Mouse (Mus musculus): ENCODE results near the gene Slc25a28.

Slc25a28 gene

DNA sequence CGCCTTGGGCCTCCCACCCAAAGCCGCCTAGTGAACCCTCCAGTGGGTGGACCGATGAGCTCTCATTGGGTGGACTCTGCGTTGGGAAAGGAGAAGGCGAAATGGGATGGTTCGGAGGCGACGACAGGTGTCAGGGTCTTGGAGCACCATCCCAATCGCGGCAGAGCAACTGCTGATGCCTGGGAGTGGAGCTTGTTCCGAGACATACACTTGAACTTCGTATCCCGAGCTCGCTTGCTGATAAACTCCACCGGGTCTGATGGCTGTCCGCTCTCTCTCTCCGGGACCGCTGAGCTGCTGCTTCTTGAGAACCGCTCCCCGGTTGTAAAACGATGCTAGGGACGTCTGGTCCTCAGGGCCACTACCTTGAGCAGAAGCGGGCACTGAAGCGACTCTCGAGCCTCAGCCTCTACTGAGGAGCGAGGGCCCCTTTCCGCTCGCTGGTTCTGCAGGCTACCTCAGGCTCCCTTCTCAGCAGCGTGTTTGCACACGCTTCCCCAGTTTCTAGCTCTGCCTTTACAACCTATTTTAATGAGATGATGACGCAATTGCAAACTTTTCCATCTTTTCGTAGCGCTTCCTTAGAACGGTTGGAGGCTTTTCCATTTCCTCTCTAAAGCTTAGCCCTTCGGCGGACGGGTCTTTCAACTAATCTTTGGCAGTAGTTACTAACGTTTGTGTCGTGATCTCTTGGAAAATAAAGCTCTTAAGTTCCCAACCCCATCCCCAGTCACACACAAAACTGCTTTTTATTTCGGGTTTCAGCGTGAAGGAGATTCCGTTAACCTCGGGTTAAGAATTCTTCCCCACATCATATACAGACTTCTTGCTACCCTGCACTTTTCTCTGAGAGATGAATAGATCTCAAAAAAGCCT, 1.1 kb upstream of the Slc25a28 start:
- DNase-seq = peak; percentile 40

DNA sequence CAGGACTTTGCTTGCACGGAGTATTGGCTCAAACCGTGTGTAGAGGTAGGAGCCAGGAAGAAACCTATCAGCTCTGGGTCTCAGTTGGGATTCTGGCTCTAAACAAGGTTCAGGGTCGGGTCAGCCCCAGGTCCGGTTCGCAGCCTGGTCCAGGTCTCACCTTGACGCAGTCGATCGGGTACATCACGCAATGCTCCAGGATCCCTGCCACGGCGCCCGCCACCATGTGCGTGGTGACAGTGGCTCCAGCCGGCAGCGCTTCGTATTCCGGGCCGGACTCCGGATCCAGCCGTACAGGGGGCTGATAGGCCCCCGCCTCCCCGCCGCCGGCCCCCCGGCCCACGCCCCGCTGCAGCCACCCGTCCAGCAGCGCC, 378 bp downstream of the Slc25a28 start:
- DNase-seq = no peak

DNA sequence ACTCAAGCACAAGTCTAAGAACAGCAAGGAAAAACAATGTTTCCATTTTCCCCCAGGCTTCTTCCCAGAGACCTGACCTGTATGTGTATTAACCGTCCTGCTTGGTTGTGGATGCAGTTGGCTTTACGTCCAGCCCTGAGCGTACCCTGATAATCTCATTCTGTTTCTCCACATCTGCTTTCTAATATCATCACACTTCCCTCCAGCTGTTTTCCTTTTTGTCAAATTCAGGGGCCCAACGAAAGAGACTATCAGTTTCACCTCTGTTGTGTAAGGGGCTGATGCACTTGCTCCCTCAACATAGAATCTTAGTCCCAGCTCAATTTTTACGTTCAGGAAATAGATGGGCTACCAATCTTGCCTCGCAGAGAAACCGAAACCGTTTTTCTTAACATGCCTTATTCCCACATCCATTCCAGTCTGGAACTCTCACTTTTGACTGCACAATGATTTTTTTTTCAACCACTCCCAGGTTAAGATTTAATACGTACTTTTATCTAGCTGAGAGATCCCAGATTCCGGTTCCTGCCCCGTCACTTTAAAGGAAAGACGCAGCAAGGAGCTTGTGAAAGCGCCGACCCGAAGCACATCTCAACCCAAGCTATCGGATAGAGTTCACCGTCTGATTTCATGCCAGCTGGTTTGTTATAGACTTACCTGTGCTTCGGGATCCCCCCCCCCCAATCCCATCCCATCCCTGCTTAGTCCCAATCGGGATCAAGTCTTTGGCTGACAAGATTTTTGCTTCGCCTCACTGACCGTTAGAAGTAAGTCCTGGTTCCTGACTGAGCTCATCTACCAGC, 967 bp downstream of the Slc25a28 start:
- peak; percentile 9 for DNase-seq

DNA sequence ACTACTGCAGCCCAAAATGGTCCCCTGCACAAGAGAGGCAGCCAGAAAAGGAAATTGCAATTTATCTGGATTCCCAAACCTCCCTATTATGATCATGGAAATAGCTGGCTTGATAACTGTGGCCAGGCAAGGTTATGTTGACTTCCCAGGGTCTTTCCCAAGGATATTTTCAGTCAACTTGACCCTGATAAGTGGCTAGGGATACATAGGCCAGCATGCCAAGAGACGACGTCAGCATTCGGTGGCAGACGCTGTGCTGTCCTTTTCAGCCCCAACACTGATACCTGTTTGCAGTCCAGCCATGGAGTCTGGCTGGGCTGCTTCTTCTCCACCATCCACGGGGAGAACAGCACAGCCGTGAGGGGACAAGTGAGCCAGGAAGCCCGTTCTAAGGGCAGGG, 3.6 kb downstream of the Slc25a28 start:
- DNase-seq = no peak

DNA sequence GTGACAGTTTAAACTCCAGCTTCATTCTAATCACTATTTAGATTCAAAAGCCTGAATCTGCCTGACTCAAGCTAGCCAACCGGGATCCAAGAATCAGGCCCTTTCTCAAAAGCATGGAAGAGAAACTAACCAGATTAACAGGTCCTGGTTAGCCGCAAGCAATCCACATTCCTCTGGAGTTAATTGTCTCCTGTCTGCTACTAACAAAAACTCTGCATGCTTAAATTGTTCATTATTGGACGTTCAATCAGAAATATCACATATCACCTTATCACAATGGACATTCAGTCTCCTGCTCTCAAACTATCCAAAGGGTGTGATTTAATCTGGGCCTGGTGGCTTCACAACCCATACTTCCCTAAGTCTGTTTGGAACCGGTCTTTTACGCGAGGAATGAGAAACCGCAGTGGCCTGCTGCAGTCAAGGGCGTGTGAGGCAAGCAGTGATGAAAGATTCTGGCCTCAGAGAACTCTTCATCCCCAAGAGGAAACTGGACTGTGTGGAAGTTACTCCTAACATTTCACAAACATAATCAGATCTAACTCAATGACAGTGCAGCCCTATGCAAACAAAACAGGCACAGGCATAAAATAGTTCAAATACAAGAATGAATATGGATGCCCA, 5.4 kb downstream of the Slc25a28 start:
- DNase-seq = no peak

DNA sequence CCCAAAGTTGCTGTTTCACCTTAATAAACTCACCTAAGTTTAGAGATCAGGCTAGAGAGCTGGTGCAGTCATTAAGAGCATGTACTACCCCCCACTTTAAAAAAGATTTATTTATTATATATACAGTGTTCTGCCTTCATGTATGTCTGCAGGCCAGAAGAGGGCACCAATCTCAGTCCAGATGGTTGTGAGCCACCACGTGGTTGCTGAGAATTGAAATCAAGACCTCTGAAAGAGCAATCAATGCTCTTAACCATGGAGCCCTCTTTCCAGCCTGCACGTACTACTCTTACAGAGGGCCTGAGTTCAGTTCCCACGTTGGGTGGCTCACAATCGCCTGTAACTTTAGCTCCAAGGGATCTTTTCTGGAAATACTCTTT, 7.3 kb downstream of the Slc25a28 start:
- DNase-seq = no peak

DNA sequence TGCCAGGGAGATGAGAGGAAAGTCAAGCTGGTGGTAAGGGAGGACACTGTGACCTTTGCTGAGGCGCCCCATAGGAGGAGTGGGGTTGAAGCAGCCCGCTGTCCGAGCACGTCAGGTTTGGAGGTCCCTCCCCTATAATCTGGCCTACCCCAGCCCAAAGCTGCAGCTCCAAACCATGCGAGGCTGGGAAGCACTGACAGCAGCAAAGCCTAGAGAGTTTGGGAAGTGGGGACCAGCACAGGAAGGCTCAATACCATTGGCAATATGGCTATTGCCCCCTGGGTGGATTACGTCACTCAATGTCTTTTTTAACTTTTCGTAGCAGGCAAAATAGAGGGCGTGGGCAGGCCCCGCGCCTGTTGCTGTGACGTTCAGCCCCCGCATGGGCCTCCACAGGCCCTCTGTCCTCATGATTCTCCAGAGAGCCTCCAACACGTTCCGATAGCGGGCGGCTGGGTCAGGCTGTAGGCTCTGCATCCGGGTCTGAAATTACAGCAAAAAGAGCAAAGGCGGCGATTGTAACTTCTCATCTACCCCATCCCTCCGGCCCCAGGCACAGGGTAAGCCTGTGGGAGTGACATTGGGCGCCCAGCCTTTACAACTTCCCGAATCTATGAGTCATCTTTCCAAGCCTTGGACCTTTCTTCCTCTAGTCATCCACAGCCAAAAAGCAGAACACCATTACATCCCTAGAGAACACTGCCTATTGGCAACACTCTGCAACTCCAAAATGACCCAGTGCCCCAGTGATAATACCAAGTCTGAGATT, 7.8 kb downstream of the Slc25a28 start:
- DNase-seq = no peak

DNA sequence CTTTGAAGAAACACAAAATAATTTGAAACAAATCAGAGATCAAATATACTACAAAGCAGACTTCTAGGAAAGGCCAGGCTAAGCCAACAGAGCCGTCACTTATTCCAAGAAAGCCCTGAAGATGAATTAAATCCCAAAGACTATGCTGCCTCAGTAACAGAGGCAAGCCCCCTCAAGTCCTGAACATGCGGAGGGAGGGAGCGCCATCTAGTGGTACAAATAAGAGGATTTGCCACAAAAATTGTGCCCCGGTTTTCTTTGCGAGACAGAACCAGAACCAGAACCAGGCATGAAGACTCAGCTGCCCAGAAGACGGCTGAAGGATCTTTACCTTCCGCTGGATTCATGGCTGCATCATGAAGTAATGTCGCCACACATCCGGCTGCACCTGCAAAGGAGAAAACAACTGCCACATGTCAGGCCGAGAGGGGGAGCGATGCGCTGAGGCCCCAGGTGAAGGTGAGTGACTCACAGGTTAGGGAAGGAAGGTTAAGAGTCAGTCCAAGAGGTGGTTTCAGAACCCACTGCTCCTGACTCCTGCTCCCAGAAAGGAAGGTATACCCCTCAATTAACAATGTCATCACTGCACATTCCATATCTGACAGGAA, 9.1 kb downstream of the Slc25a28 start:
- peak; percentile 45 for DNase-seq

DNA sequence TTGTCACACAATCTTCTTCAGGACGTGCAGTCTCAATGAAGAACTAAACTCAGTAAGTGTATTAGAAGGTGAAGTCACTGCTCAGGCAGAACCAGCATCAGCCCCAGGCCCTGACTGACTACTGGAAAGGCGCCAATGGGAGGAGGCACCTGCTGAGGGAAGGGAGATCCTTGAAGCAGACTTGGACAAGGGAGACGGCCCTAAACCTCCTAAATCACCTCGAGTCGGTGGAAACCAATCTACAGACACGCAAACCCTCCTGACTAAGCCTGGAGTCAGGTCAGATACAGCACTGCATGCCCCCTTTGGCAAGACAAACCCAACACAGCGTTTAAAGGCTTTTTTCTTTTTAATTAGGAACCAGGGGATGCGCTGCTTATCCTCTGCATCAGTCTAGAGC, 11.2 kb downstream of the Slc25a28 start:
- no peak for DNase-seq

DNA sequence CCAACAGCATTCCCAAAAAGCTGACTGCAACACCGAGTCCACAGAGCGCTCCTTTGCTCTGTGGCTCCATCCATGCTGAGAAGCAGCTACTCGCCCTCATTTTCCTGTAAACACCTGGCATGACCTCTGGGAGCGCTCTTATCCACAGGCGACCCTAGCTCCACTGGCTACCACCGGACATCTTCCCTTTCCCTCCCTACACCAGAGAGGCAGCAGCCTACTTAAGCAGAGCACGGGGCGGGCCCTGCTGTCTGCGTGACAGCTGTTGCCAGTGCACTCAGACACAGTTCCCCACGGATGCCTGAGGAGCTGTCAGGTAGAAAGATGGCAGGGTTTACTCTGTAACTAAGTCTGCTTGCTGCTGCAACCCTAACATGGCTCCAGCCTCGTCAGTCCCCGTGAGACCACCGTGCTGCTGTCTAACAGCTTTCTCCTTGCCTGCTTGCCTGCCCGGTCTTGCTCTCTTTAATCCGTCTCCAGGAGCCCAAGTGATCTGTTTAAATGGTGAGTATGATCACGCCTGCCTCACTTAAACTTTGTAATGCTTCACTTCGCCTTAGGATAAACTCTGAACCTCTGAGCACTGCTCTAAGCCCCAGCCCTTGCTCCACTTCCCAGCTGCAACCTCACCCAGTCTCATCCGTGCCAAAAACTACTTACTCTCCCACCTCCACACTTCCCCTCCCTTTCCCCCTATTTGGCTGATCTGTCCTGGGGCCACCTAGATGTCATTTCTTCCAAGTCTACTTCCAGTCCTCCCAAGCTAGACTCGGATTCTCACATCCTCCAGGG, 12.3 kb downstream of the Slc25a28 start:
- DNase-seq = no peak

DNA sequence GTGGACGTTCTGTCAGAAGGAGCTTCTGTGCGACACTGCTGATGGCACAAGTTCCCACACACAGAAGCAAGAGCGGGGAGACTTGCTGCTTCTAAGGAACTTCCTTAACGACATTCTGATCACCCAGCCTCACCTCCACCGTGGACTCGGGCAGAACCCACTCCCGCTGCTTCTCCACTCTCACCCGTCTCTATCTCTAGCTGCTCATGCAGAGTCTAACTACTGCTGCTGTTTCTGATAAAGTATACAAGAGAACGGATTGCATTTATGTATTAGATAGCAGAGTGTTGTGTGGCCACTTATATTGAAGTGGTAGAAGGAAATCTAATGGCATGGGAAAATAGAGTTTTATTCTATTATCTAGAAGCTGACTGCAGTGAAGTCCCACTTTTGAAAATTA, 13.9 kb downstream of the Slc25a28 start:
- no peak for DNase-seq

DNA sequence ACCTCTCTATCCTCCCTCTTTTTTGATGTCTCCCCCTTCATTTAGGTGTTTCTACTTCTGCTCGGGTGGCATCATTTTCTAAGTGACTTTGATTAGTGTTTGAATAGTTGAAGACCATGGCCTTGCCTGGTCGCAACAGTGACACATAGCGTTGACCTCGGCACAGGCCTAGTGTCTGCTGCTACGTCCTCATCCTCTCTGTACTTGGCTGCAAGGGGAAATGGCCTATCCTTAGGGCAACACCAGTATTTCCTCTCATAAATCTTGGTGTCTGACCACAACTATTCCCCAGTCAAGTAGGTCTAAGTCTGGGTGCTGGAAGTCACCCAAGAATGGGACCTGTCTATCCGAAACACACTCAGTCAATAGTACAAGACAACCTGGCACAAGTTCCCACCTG, 15.0 kb downstream of the Slc25a28 start:
- DNase-seq = no peak

DNA sequence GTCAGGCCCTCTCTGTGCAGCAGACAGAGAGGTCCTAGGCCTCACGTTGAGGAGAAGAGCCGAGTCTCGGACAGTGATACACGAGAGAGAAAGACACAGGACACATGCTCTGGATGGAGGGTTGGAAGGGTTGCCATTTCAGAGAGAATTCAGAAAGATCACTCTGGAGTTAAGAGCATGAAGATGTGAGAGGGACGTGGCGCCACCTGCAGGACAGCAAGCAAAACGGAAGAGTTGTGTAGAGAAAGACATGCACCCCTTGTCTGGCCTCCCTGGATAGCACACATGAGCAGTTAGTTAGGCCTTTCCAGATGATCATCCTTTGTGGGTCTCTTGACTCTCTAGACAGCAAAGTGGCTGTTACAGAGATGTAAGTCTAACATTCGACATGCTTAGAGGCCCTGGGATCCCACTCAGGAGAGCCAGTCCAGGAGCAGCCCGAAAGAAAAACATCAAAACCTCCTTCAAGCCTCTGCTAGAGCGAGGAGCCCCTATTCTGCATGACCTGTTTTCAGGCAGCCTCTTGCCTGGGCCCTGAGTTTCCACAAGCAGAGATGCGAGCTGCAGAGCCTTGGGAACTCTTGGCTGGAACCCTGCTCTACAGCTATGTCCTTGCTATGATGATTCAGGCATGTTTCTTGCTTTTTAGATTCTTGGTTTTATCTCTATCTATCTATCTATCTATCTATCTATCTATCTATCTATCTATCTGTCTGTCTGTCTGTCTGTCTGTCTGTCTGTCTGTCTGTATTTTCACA, 18.8 kb downstream of the Slc25a28 start:
- peak; percentile 77 for DNase-seq

DNA sequence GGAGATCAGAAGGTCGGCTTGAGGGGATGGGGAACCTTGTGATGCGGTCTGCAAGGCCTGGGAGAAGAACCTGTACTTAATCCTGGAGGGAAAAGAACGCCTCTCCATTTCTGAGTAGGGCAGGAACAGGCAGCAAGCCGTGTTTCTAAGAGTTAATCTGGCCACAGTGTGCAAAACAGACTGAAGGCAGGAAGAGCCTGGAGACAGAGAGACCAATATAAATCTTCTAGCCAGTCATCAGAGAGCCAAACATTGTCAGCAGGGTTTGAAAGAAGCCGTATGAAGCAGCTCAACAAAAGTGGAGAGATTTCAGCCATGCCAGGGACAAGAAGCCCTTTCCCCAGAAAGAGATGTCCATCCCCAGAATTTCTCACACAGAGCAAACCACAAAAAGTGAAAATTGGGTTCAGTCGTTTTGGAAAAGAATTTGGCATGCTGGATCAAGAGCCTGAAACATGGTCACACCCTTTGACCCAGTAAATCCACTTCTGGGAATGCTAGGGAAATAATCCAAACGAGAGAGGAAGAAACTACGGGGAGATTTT, 23.4 kb downstream of the Slc25a28 start:
- DNase-seq = no peak

DNA sequence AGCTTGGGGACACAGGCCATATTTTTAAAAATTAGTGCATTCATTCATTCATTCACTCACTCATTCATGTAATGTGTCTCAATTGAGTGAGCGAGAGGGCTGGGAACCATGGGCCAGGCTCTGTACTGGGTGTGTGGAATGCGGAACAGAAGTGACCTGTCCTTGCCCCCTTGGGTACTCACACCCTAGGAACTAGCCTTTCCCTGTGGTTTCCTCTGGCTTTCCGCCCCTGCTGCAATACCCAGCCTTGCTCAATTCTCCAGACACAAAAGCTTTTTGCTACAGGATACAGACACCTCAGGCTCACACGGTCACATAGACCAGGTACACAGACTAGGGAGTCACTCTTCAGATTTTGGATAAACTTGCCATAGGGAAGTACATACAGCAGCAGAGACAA, 26.3 kb downstream of the Slc25a28 start:
- peak; percentile 16 for DNase-seq

DNA sequence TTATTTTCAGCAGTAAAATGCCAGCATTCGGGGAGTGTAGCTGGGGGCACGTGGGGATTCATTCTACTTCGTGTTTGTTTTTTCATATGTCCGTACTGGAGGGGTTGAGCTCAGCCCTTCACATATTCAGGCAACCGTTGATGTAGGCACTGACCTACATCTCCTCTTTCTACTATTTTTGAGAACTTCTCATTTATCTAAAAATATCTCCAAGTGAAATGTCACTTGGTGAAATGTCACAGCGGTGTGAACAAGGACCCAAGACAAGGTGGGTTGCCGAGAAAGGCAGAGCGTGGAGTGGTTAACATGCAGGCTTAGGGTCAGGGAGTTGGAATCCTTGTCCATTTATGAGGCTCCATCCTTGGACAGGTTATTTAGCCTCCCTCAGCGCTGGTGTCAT, 27.4 kb downstream of the Slc25a28 start:
- no peak for DNase-seq

DNA sequence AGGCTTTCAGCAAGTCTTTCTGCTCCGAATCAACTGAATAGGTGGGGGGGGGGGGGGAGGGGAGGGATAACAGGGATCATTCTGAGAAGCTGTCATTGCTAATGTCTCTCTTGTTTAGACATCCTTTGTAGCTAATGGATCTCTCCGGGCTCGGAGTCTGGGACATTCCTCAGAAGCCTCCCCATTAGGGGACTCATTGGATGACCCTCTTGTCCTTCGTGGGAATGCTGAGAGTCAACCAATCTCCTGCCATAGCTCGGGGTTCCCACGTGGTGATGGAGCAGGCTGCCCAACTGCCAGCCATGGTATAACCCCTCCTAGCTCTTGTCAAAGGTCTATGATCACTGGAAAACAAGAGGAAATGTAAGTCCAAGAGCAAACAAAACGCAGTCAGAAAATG, 27.8 kb downstream of the Slc25a28 start:
- DNase-seq = no peak

DNA sequence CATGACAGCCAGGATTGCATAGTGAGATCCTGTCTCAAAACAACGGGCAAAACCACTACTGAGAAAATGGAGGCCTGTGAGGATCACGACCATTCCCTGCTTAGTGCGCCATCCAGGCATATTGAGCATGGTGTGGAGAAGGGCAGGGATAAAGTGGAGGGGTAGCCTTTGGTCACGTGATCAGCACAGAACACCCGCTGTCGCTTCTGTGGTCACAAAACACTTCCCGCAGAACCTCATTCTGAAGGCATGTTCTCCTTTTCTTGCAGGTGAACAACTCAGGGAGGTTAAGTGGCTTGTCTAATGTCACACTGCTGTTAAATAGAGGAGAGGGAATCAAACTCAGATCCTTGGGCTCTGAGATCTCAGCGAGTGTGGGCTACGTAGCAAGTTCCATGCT, 29.2 kb downstream of the Slc25a28 start:
- DNase-seq = no peak

DNA sequence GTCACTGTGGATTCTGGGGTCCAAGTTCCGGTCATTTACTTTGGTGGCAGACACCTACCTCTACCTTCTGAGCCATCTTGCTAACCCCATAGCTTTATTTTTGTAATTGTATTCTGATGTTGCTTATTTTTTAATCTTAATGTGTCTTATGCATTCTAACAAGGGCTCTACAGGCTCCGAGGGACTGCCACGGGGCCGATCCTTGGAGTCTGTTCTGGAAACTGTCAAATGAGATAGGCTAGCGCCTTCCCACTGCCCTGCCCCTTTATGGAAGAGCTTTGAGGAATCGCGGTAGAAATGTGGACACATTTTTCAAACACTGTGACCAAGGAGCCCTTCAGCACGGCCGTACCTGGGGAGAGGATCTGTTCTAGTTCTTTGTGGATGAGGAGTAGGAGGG, 31.8 kb downstream of the Slc25a28 start:
- DNase-seq = no peak

DNA sequence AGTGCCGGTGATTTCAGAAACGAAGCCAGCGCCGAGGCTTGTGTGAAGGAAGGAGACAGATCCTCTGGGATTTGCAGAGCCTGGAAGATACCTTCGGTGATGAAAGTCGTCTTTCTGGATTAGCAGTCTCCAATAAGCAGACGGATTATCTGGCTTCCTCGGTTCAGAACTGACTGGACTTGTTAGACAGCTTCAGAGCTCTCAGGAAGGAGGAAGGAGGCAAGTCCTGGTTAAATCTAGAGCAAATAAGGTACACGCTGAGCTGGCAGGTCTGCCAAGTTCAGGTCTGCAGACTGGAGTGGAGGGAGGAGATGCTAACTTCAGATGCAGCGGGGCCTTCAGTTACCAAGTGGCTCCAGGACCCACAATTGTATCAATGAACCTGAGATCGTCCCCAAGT, 32.8 kb downstream of the Slc25a28 start:
- DNase-seq = peak; percentile 20

All from lung, postnatal 14 days (tissue).